Mouse (Mus musculus) forebrain, embryonic 13.5 days (tissue): ENCODE measurements around the gene Alpk3. TPM values are rescaled to one million over a fixed set of nuclear protein-coding genes. Genes with fewer than 3 reads are reported as not detected.

Experiments used
- ATAC-seq: fragments of 200-750 bp; cut with Nextera tagmentation; 2 replicates; pipeline ENCODE4 v1.8.0; 2017
- H3K27ac ChIP-seq: fragments of 300-500 bp; sonication (generic); 2 replicates; pipeline ENCODE4 v1.5.1; 2015; ENCODE audit warnings: inconsistent platforms, mild to moderate bottlenecking, moderate library complexity
- H3K27me3 ChIP-seq: fragments of 300-500 bp; sonication (generic); 2 replicates; pipeline ENCODE4 v1.6.1; 2015; ENCODE audit warnings: mild to moderate bottlenecking, inconsistent platforms
- H3K36me3 ChIP-seq: fragments of 300-500 bp; sonication (generic); 2 replicates; pipeline ENCODE4 v1.6.1; 2015; ENCODE audit warnings: mild to moderate bottlenecking, inconsistent platforms; ENCODE audit not compliant: poor library complexity, severe bottlenecking
- H3K4me1 ChIP-seq: fragments of 300-500 bp; sonication (generic); 2 replicates; pipeline ENCODE4 v1.6.1; 2015; ENCODE audit warnings: inconsistent platforms
- H3K4me2 ChIP-seq: fragments of 300-500 bp; sonication (generic); 2 replicates; pipeline ENCODE4 v1.6.1; 2015; ENCODE audit warnings: inconsistent platforms, mild to moderate bottlenecking, moderate library complexity
- H3K4me3 ChIP-seq: fragments of 300-500 bp; sonication (generic); 2 replicates; pipeline ENCODE4 v1.5.1; 2015; ENCODE audit warnings: mild to moderate bottlenecking, inconsistent platforms
- H3K9ac ChIP-seq: fragments of 300-500 bp; sonication (generic); 2 replicates; pipeline ENCODE4 v1.6.1; 2015; ENCODE audit warnings: mild to moderate bottlenecking, inconsistent platforms
- H3K9me3 ChIP-seq: fragments of 300-500 bp; sonication (generic); replicated peaks from 2 replicates; pipeline ENCODE4 v1.6.1; 2016; ENCODE audit warnings: inconsistent platforms
- WGBS: fragments of 180-500 bp; shearing (Covaris S2); methylation state at CpG from one replicate; pipeline ENCODE4 v1.1.7; 2015; 5-methylcytosine and 5-hydroxymethylcytosine counted together
- polyA plus RNA-seq: library from polyadenylated mRNA; unstranded; fragments of >200 nt; fragmentation: Nextera tagmentation; extraction: Ambion mirVana; gene quantifications from 2 replicates; pipeline ENCODE4 v1.2.1, GENCODE M21; 2015

Alpk3 gene
- polyA plus RNA-seq, 1 experiment from 2014 or later = not detected

- no peak overlapping the region for H3K9ac ChIP-seq
- no peaks in the 10 kb centered on the region; the same call in 1 of the 2 replicates for H3K27me3 ChIP-seq
- H3K36me3 ChIP-seq = no peaks in the 10 kb centered on the region
- 85% methylated on average over 11 of the region's 11 CpGs for WGBS
- H3K4me2 ChIP-seq = no peak overlapping the region
- no peaks in the 10 kb centered on the region for H3K4me1 ChIP-seq
- ATAC-seq = no peak
- no peaks in the 10 kb centered on the region for H3K9me3 ChIP-seq
- H3K27ac ChIP-seq = no peak overlapping the region
- H3K4me3 ChIP-seq = no peak overlapping the region
Measured at GRCm38 (mm10) chr7:81055709-81056370, 1.6 kb upstream of the Alpk3 start.

- 89% methylated on average over 6 of the region's 6 CpGs for WGBS
- no peak overlapping the region for H3K4me3 ChIP-seq
- H3K36me3 ChIP-seq = no peaks in the 10 kb centered on the region
- ATAC-seq = no peak
- H3K9me3 ChIP-seq = no peaks in the 10 kb centered on the region
- H3K4me2 ChIP-seq = no peak overlapping the region
- H3K9ac ChIP-seq = no peak overlapping the region
- no peaks in the 10 kb centered on the region for H3K4me1 ChIP-seq
- no peaks in the 10 kb centered on the region; the same call in 1 of the 2 replicates for H3K27me3 ChIP-seq
- no peak overlapping the region for H3K27ac ChIP-seq
Measured at GRCm38 (mm10) chr7:81057901-81058711, 706 bp downstream of the Alpk3 start.

- WGBS = 81% methylated on average over 9 of the region's 9 CpGs
- Histone ChIP-seq H3K9ac (no peak overlapping the region), H3K4me1 (no peaks in the 10 kb centered on the region), H3K9me3 (no peaks in the 10 kb centered on the region), H3K36me3 (no peaks in the 10 kb centered on the region), H3K4me3 (no peak overlapping the region), H3K4me2 (no peak overlapping the region), H3K27ac (no peak overlapping the region), H3K27me3 (no peaks in the 10 kb centered on the region; the same call in 1 of the 2 replicates)
- ATAC-seq = no peak
Measured at GRCm38 (mm10) chr7:81058712-81059154, 1.3 kb downstream of the Alpk3 start.

GRCm38 (mm10) chr7:81059388-81059787 lies 2.0 kb downstream of the Alpk3 start:
- Histone ChIP-seq H3K36me3 (no peaks in the 10 kb centered on the region), H3K4me1 (no peaks in the 10 kb centered on the region), H3K9ac (no peak overlapping the region), H3K4me3 (no peak overlapping the region), H3K9me3 (no peaks in the 10 kb centered on the region), H3K4me2 (no peak overlapping the region), H3K27ac (no peak overlapping the region), H3K27me3 (no peaks in the 10 kb centered on the region; the same call in 1 of the 2 replicates)
- ATAC-seq = no peak
- 75% methylated on average over 5 of the region's 5 CpGs for WGBS

- no peaks in the 10 kb centered on the region; the same call in 1 of the 2 replicates for H3K27me3 ChIP-seq
- H3K4me2 ChIP-seq = no peak overlapping the region
- no peaks in the 10 kb centered on the region for H3K4me1 ChIP-seq
- no peaks in the 10 kb centered on the region for H3K36me3 ChIP-seq
- H3K4me3 ChIP-seq = no peak overlapping the region
- no peaks in the 10 kb centered on the region for H3K9me3 ChIP-seq
- no peak overlapping the region for H3K9ac ChIP-seq
- WGBS = 76% methylated on average over 2 of the region's 2 CpGs
- ATAC-seq = no peak
- no peak overlapping the region for H3K27ac ChIP-seq
Measured at GRCm38 (mm10) chr7:81060908-81061307, 3.5 kb downstream of the Alpk3 start.

GRCm38 (mm10) chr7:81061936-81062335 lies 4.5 kb downstream of the Alpk3 start:
- no peak overlapping the region for H3K9ac ChIP-seq
- no peaks in the 10 kb centered on the region; the same call in 1 of the 2 replicates for H3K27me3 ChIP-seq
- no peak for ATAC-seq
- no peak overlapping the region for H3K27ac ChIP-seq
- no peaks in the 10 kb centered on the region for H3K4me1 ChIP-seq
- no peak overlapping the region for H3K4me2 ChIP-seq
- H3K36me3 ChIP-seq = no peaks in the 10 kb centered on the region
- no peaks in the 10 kb centered on the region for H3K9me3 ChIP-seq
- H3K4me3 ChIP-seq = no peak overlapping the region
- WGBS = 87% methylated on average over 11 of the region's 11 CpGs

- WGBS = 57% methylated on average over 9 of the region's 9 CpGs
- Histone ChIP-seq H3K4me3 (no peak overlapping the region), H3K4me1 (no peaks in the 10 kb centered on the region), H3K9ac (no peak overlapping the region), H3K4me2 (no peak overlapping the region), H3K9me3 (no peaks in the 10 kb centered on the region), H3K27me3 (no peaks in the 10 kb centered on the region), H3K36me3 (no peaks in the 10 kb centered on the region), H3K27ac (no peak overlapping the region)
- no peak for ATAC-seq
Measured at GRCm38 (mm10) chr7:81063332-81063731, 5.9 kb downstream of the Alpk3 start.

- no peaks in the 10 kb centered on the region for H3K27me3 ChIP-seq
- no peaks in the 10 kb centered on the region for H3K36me3 ChIP-seq
- H3K9me3 ChIP-seq = no peaks in the 10 kb centered on the region
- H3K4me2 ChIP-seq = no peak overlapping the region
- no peak overlapping the region for H3K27ac ChIP-seq
- ATAC-seq = no peak
- 50% methylated on average over 6 of the region's 6 CpGs for WGBS
- H3K4me3 ChIP-seq = no peak overlapping the region
- H3K9ac ChIP-seq = no peak overlapping the region
- no peaks in the 10 kb centered on the region for H3K4me1 ChIP-seq
Measured at GRCm38 (mm10) chr7:81066714-81067113, 9.3 kb downstream of the Alpk3 start.

- H3K4me1 ChIP-seq = no peaks in the 10 kb centered on the region
- no peak for ATAC-seq
- no peak overlapping the region for H3K9ac ChIP-seq
- WGBS = 73% methylated on average over 5 of the region's 5 CpGs
- H3K4me3 ChIP-seq = no peak overlapping the region
- no peaks in the 10 kb centered on the region for H3K36me3 ChIP-seq
- no peak overlapping the region for H3K27ac ChIP-seq
- H3K4me2 ChIP-seq = no peak overlapping the region
- no peaks in the 10 kb centered on the region for H3K27me3 ChIP-seq
- H3K9me3 ChIP-seq = no peaks in the 10 kb centered on the region
Measured at GRCm38 (mm10) chr7:81072463-81072862, 15.1 kb downstream of the Alpk3 start.

GRCm38 (mm10) chr7:81073273-81073672 lies 15.9 kb downstream of the Alpk3 start:
- ATAC-seq = no peak
- Histone ChIP-seq H3K9ac (no peak overlapping the region), H3K9me3 (no peaks in the 10 kb centered on the region), H3K36me3 (no peaks in the 10 kb centered on the region), H3K4me1 (no peaks in the 10 kb centered on the region), H3K4me3 (no peak overlapping the region), H3K27ac (no peak overlapping the region), H3K27me3 (no peaks in the 10 kb centered on the region), H3K4me2 (no peak overlapping the region)
- 77% methylated on average over 5 of the region's 5 CpGs for WGBS

GRCm38 (mm10) chr7:81074546-81074945 lies 17.1 kb downstream of the Alpk3 start:
- WGBS = 82% methylated on average over 9 of the region's 9 CpGs
- no peaks in the 10 kb centered on the region for H3K36me3 ChIP-seq
- H3K27ac ChIP-seq = no peak overlapping the region
- H3K4me1 ChIP-seq = no peaks in the 10 kb centered on the region
- no peak overlapping the region for H3K9ac ChIP-seq
- no peaks in the 10 kb centered on the region for H3K9me3 ChIP-seq
- H3K4me2 ChIP-seq = no peak overlapping the region
- no peak for ATAC-seq
- no peak overlapping the region for H3K4me3 ChIP-seq
- H3K27me3 ChIP-seq = no peaks in the 10 kb centered on the region

- no peak overlapping the region for H3K27ac ChIP-seq
- H3K9me3 ChIP-seq = no peaks in the 10 kb centered on the region
- no peak for ATAC-seq
- H3K9ac ChIP-seq = no peak overlapping the region
- H3K4me3 ChIP-seq = no peak overlapping the region
- H3K4me1 ChIP-seq = no peaks in the 10 kb centered on the region
- no peaks in the 10 kb centered on the region for H3K36me3 ChIP-seq
- no peak overlapping the region for H3K4me2 ChIP-seq
- no peaks in the 10 kb centered on the region for H3K27me3 ChIP-seq
- 74% methylated on average over 7 of the region's 7 CpGs for WGBS
Measured at GRCm38 (mm10) chr7:81075299-81075698, 17.9 kb downstream of the Alpk3 start.
